Mouse (Mus musculus) lung, embryonic 16.5 days (tissue): ENCODE results near the gene Foxa3. TPM values are rescaled to one million over a fixed set of nuclear protein-coding genes. Genes with fewer than 3 reads are reported as not detected.

Experiments
- ATAC-seq: fragments of 200-750 bp; cut with Nextera tagmentation; 2 replicates; pipeline ENCODE4 v1.8.0; 2017; ENCODE audit warnings: low read depth, mild to moderate bottlenecking, moderate library complexity
- H3K27ac ChIP-seq: fragments of 300-500 bp; sonication (generic); 2 replicates; pipeline ENCODE4 v1.5.1; 2014; ENCODE audit warnings: mild to moderate bottlenecking, control low read depth, low read length
- H3K27me3 ChIP-seq: fragments of 300-500 bp; sonication (generic); 2 replicates; pipeline ENCODE4 v1.6.1; 2014; ENCODE audit warnings: low read depth, low read length, mixed read lengths; ENCODE audit not compliant: control insufficient read depth, insufficient read depth
- H3K36me3 ChIP-seq: fragments of 300-500 bp; sonication (generic); 2 replicates; pipeline ENCODE4 v1.6.1; 2014; ENCODE audit warnings: low read length; ENCODE audit not compliant: control insufficient read depth, insufficient read depth
- H3K4me1 ChIP-seq: fragments of 300-500 bp; sonication (generic); replicated peaks from 2 replicates; pipeline ENCODE4 v1.6.1; 2014; ENCODE audit warnings: low read length, mixed read lengths; ENCODE audit not compliant: control insufficient read depth, insufficient read depth
- H3K4me2 ChIP-seq: fragments of 300-500 bp; sonication (generic); 2 replicates; pipeline ENCODE4 v1.6.1; 2014; ENCODE audit warnings: low read depth, low read length, control low read depth
- H3K4me3 ChIP-seq: fragments of 300-500 bp; sonication (generic); 2 replicates; pipeline ENCODE4 v1.5.1; 2014; ENCODE audit warnings: mild to moderate bottlenecking, low read length, control low read depth
- H3K9ac ChIP-seq: fragments of 300-500 bp; sonication (generic); 2 replicates; pipeline ENCODE4 v1.6.1; 2014; ENCODE audit warnings: low read length, control low read depth
- H3K9me3 ChIP-seq: fragments of 300-500 bp; sonication (generic); 2 replicates; pipeline ENCODE4 v1.6.1; 2016; ENCODE audit warnings: low read length; ENCODE audit not compliant: control insufficient read depth
- whole genome bisulfite sequencing: fragments of 180-500 bp; shearing (Covaris S2); extraction: QIAGEN DNeasy Blood & Tissue Kit; methylation state at CpG from one replicate; pipeline ENCODE4 v1.1.7; 2014; 5-methylcytosine and 5-hydroxymethylcytosine counted together
- polyA plus RNA-seq: library from polyadenylated mRNA; unstranded; fragments of >200 nt; fragmentation: Nextera tagmentation; extraction: Ambion mirVana; gene quantifications from 2 replicates; pipeline ENCODE4 v1.2.1, GENCODE M21; 2015

Foxa3 gene
- polyA plus RNA-seq, 1 experiment from 2014 or later, result 2.3 TPM

GRCm38 (mm10) chr7:19014452-19014851 is 8.9 kb downstream of the Foxa3 start:
- no peak overlapping the region for H3K9ac ChIP-seq
- 68% methylated on average over 14 of the region's 15 CpGs for WGBS
- no peak overlapping the region for H3K27ac ChIP-seq
- no peak for ATAC-seq
- H3K4me3 ChIP-seq, result no peak overlapping the region
- H3K4me2 ChIP-seq, result no peak overlapping the region
- peaks cover 14% of the 10 kb centered on the region for H3K4me1 ChIP-seq
- H3K27me3 ChIP-seq, result no peaks in the 10 kb centered on the region
- H3K36me3 ChIP-seq, result no peaks in the 10 kb centered on the region
- H3K9me3 ChIP-seq, result no peaks in the 10 kb centered on the region

- no peak for ATAC-seq
- no peaks in the 10 kb centered on the region for H3K36me3 ChIP-seq
- H3K9ac ChIP-seq, result no peak overlapping the region
- H3K4me2 ChIP-seq, result no peak overlapping the region; the same call in 1 of the 2 replicates
- H3K4me1 ChIP-seq, result peaks cover 14% of the 10 kb centered on the region
- WGBS, result 32% methylated on average over 2 of the region's 2 CpGs
- no peaks in the 10 kb centered on the region for H3K27me3 ChIP-seq
- no peak overlapping the region for H3K27ac ChIP-seq
- H3K9me3 ChIP-seq, result no peaks in the 10 kb centered on the region
- H3K4me3 ChIP-seq, result no peak overlapping the region
Observed at GRCm38 (mm10) chr7:19012882-19013281, 10.5 kb downstream of the Foxa3 start.

- under 1% methylated on average over 31 of the region's 31 CpGs for WGBS
Observed at GRCm38 (mm10) chr7:19012025-19012621, 11.2 kb downstream of the Foxa3 start.

GRCm38 (mm10) chr7:19010581-19010980 is 12.8 kb downstream of the Foxa3 start:
- WGBS, result 73% methylated on average over 7 of the region's 7 CpGs
- Histone ChIP-seq H3K4me1 (peaks cover 35% of the 10 kb centered on the region), H3K9me3 (no peaks in the 10 kb centered on the region), H3K27ac (no peak overlapping the region), H3K9ac (no peak overlapping the region), H3K4me2 (no peak overlapping the region), H3K4me3 (no peak overlapping the region), H3K36me3 (peaks cover 6% of the 10 kb centered on the region), H3K27me3 (no peaks in the 10 kb centered on the region)
- no peak for ATAC-seq

More at GRCm38 (mm10) chr7:19012025-19012621, 11.2 kb downstream of the Foxa3 start:
- H3K4me2 ChIP-seq, result peak overlapping the region; percentile 84
- peak overlapping the region; percentile 88 for H3K9ac ChIP-seq
- H3K36me3 ChIP-seq, result no peaks in the 10 kb centered on the region
- no peaks in the 10 kb centered on the region for H3K27me3 ChIP-seq
- H3K9me3 ChIP-seq, result no peaks in the 10 kb centered on the region
- peak; percentile 74 for ATAC-seq
- H3K4me1 ChIP-seq, result peaks cover 20% of the 10 kb centered on the region
- peak overlapping the region; percentile 52 for H3K4me3 ChIP-seq
- peak overlapping the region; percentile 89 for H3K27ac ChIP-seq

- Histone ChIP-seq H3K4me2 (peak overlapping the region; percentile 37), H3K27ac (peak overlapping the region; percentile 50), H3K27me3 (no peaks in the 10 kb centered on the region), H3K4me1 (peaks cover 41% of the 10 kb centered on the region), H3K9me3 (no peaks in the 10 kb centered on the region), H3K9ac (peak overlapping the region; percentile 50), H3K4me3 (no peak overlapping the region), H3K36me3 (peaks cover 9% of the 10 kb centered on the region)
- ATAC-seq, result no peak
- WGBS, result 47% methylated on average over 13 of the region's 13 CpGs
Observed at GRCm38 (mm10) chr7:19007026-19007977, 16.0 kb downstream of the Foxa3 start.

- H3K4me2 ChIP-seq, result peak overlapping the region; percentile 84
- no peaks in the 10 kb centered on the region for H3K27me3 ChIP-seq
- H3K36me3 ChIP-seq, result peaks cover 9% of the 10 kb centered on the region
- peak overlapping the region; percentile 68 for H3K4me3 ChIP-seq
- 4% methylated on average over 12 of the region's 12 CpGs for WGBS
- H3K4me1 ChIP-seq, result peaks cover 42% of the 10 kb centered on the region
- peak; percentile 10; the same call in 1 of the 2 replicates for ATAC-seq
- H3K27ac ChIP-seq, result peak overlapping the region; percentile 50
- H3K9ac ChIP-seq, result no peak overlapping the region; the same call in 1 of the 2 replicates
- no peaks in the 10 kb centered on the region for H3K9me3 ChIP-seq
Observed at GRCm38 (mm10) chr7:19006476-19006875, 16.9 kb downstream of the Foxa3 start.

GRCm38 (mm10) chr7:19005417-19006121 is 17.8 kb downstream of the Foxa3 start:
- peak overlapping the region; percentile 68 for H3K4me3 ChIP-seq
- WGBS, result 63% methylated on average over 34 of the region's 34 CpGs

GRCm38 (mm10) chr7:19004631-19005079 is 18.7 kb downstream of the Foxa3 start:
- 2% methylated on average over 34 of the region's 34 CpGs for WGBS
- peak overlapping the region; percentile 92 for H3K9ac ChIP-seq
- no peaks in the 10 kb centered on the region for H3K27me3 ChIP-seq
- peak; percentile 1; the same call in 1 of the 2 replicates for ATAC-seq
- H3K36me3 ChIP-seq, result peaks cover 9% of the 10 kb centered on the region
- H3K4me2 ChIP-seq, result peak overlapping the region; percentile 84
- H3K27ac ChIP-seq, result peak overlapping the region; percentile 98
- no peaks in the 10 kb centered on the region for H3K9me3 ChIP-seq
- H3K4me1 ChIP-seq, result peaks cover 42% of the 10 kb centered on the region
- H3K4me3 ChIP-seq, result peak overlapping the region; percentile 68

More at GRCm38 (mm10) chr7:19005417-19006121, 17.8 kb downstream of the Foxa3 start:
- Histone ChIP-seq H3K4me2 (peak overlapping the region; percentile 84), H3K27ac (no peak overlapping the region), H3K9me3 (no peaks in the 10 kb centered on the region), H3K27me3 (no peaks in the 10 kb centered on the region), H3K9ac (peak overlapping the region; percentile 92), H3K4me1 (peaks cover 42% of the 10 kb centered on the region), H3K36me3 (peaks cover 9% of the 10 kb centered on the region)
- no peak for ATAC-seq
